Mouse (Mus musculus): Measurements from ENCODE around the gene Junb.

GRCm38 (mm10) chr8:84952612-84953255 is 25.8 kb downstream of the Junb start:
- no peak for TF ChIP-seq CTCF (conservative IDR thresholded peaks at IDR 0.05; ENCODE audit: low read length)
- TF ChIP-seq POU5F1 (IDR thresholded peaks at IDR 0.05; ENCODE audit: borderline replicate concordance, low read length), result no peak

Measured in E14TG2a.4 (cell line).